Mouse (Mus musculus): Measurements from ENCODE around the gene Numbl.

Numbl gene

GRCm38 (mm10) chr7:27255721-27256120 lies 2.5 kb upstream of the Numbl start:
- peak; percentile 24 for DNase-seq (ENCODE audit: low spot score)

- DNase-seq (ENCODE audit: low spot score), result peak; percentile 56
These were observed 984 bp upstream of the Numbl start for GRCm38 (mm10) chr7:27257046-27257851.

- peak; percentile 43 for DNase-seq (ENCODE audit: low spot score)
These were observed 405 bp upstream of the Numbl start for GRCm38 (mm10) chr7:27257852-27258204.

DNA sequence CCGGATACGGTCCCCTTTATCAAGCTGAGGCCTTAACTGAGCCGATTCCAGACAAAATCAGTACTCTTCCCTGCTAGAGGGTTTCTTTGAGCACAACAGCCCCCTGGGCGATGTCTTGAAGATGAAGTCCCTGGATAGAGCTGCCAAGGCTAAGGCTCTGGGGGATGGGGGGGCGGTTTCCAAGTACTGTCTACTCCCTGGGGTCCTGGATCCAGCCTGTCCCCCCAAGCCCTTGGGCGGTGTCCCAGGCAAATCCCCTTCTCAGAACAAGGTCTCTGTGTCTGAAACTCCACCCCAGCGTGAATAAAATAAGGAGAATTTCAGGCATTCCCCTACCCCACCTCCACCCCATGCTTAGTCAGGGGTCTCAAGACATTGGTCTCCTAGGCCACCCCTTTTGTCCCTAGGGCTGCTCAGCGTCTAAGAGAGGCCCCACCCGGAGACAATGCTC lies 1.1 kb downstream of the Numbl start:
- DNase-seq (ENCODE audit: low spot score), result peak; percentile 56

GRCm38 (mm10) chr7:27259771-27260170 lies 1.5 kb downstream of the Numbl start:
- no peak for DNase-seq (ENCODE audit: low spot score)

DNA sequence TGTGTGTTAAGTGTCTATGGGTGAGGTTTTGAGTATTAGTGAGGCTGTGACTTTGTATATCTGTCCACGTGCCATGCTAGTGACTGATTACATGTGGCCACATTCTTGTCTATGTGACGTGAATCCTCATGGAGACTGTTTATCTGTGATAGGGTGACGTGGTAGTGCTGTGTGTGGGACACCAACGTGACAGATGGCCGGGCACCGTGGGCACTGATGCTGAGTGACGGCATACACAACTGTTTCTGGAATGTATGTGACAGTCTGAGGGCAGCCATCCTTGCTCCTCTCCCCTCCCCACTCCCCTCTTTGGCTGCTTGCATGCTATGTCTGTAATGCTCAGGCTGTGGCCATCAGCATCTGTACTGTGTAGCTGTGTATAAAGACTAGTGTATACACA lies 2.6 kb downstream of the Numbl start:
- DNase-seq (ENCODE audit: low spot score), result no peak

DNA sequence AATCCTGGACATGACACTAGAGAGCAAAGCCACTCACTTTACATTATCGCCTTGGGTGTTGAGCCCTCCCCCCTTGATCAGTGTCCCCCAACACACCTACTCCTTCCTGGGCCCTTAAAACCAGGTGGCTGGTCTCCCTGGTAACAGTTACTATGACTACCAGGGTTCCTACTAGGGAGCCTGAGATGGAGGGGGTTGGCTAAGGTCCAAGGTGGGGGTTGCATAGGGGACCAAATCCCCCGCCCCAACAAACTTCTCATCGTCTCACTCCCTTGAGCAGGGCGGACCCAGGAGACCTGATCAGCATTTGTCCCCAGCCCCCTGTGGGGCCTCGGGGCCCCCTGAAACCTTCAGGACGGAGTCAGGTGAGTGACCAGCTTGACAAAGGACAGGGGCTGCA lies 3.7 kb downstream of the Numbl start:
- no peak for DNase-seq (ENCODE audit: low spot score)

DNA sequence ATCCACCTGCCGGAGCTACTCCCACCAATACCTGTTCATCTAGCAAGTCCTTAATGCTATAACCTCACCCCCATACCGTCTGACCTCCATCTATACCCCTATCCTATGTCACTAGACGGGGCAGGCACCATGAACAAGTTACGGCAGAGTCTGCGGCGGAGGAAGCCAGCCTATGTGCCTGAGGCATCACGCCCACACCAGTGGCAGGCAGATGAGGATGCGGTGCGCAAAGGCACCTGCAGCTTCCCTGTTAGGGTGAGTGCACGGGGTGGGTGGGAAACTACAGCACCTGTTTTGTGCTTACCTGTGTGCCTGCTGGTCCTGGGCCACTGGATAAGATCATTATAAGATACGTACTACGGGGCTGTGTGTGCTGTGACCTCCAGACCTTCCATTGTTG lies 6.5 kb downstream of the Numbl start:
- DNase-seq (ENCODE audit: low spot score), result no peak

GRCm38 (mm10) chr7:27266515-27267128 lies 8.4 kb downstream of the Numbl start:
- no peak for DNase-seq (ENCODE audit: low spot score)

GRCm38 (mm10) chr7:27271423-27271822 lies 13.2 kb downstream of the Numbl start:
- no peak for DNase-seq (ENCODE audit: low spot score)

DNA sequence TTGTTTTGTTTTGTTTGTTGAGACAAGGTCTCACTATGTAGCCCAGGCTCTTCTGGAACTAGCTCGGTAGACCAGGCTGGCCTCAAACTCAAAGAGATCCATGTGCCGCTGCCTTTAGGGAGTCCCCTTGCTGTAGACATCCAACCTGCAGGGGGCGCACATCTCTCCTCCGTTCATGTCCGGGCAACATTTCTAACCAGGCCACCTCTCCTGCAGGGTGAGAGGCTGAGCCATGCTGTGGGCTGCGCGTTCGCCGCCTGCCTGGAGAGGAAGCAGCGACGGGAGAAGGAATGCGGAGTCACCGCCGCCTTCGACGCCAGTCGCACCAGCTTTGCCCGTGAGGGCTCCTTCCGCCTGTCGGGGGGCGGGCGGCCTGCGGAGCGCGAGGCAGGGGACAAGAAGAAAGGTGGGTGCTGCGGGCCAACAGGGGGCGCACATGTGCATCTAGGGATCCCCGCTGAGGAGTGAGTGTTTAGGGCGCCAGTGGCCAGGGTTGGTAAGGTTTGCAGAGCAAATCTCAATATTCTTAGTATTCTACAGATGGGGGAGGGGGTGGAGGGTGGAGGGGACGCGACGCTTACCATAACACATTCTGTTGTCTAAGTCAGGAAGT lies 15.6 kb downstream of the Numbl start:
- peak; percentile 68 for DNase-seq (ENCODE audit: low spot score)

GRCm38 (mm10) chr7:27274916-27275315 lies 16.7 kb downstream of the Numbl start:
- DNase-seq (ENCODE audit: low spot score), result no peak

DNA sequence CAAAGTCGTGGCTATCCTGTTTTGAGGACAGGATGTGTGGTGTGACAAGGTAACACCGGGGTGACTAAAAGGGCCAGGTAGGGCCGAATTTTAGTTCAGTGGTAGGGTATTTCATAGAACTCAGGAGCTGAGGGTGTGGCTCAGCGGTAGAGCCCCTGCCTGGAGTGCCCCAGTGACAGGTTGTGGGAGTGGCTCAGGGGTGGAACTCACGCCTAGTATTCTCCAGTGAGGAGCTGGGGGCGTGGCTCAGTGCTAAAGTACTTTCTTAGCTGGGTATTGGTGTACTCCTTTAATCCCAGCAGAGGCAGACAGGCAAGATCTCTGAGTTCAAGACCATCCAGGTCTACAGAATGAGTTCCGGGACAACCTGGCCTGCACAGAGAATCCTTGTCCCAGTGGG lies 17.8 kb downstream of the Numbl start:
- DNase-seq (ENCODE audit: low spot score), result no peak

GRCm38 (mm10) chr7:27277191-27277590 lies 19.0 kb downstream of the Numbl start:
- DNase-seq (ENCODE audit: low spot score), result no peak

GRCm38 (mm10) chr7:27281717-27282116 lies 23.5 kb downstream of the Numbl start:
- no peak for DNase-seq (ENCODE audit: low spot score)

- DNase-seq (ENCODE audit: low spot score), result no peak
These were observed 24.0 kb downstream of the Numbl start for GRCm38 (mm10) chr7:27282225-27282624.

DNA sequence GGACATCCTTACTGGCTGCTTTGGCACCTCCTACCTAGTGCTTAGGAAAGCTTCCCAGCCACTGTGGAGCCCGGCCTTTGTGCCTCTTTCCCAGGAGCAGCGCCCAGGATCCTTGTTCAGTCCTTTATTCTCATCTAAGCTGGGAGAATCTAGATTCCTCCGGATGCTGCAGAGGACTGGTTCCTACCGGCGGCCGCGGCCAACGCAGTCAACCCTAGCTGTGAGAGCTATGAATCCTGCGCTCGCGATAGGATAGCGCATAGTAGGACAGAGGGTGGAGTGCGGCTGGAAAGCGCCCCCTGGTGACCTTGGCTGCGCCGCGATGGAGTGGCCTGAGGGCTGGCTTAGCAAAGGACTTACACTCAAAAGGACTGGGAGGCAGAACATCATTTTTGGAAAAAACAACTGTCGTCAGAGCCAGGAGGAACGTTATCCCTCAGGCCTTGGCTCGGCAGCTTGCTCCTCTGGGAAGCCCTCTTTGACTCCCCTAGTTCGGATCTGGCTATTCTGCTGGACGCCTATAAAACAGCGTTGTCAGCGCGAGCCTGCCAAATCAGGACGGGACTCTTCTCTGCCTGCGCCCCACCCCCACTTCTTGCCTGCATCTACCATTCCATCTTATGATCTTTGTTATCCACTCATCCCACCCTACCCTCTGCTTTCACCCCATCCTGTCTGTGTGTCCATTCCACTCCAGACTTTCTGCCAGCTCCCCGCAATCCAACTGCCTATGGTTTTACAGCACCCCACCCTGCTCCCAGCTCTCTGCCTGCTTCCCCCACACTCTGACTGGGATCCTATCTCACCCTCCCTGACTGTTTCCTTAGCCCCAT lies 26.8 kb downstream of the Numbl start:
- DNase-seq (ENCODE audit: low spot score), result peak; percentile 65

DNA sequence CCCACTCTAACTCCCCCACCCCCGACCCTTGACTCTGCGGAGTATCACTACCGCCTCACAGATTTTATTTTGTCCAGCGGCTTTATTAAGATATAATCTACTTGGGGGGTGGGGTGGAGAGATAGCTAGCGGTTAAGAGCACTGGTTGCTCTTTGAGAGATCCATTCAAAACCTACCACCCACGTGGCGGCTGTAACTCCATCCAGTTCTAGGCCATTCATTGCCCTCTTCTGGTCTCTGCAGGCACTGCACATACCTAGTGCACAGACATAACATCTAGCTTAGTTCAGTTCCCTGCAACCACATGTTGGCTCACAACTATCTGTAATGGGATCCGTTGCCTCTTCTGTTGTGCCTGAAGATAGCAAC lies 27.4 kb downstream of the Numbl start:
- peak; percentile 91 for DNase-seq (ENCODE audit: low spot score)

- no peak for DNase-seq (ENCODE audit: low spot score)
These were observed 30.5 kb downstream of the Numbl start for GRCm38 (mm10) chr7:27288732-27289131.

DNA sequence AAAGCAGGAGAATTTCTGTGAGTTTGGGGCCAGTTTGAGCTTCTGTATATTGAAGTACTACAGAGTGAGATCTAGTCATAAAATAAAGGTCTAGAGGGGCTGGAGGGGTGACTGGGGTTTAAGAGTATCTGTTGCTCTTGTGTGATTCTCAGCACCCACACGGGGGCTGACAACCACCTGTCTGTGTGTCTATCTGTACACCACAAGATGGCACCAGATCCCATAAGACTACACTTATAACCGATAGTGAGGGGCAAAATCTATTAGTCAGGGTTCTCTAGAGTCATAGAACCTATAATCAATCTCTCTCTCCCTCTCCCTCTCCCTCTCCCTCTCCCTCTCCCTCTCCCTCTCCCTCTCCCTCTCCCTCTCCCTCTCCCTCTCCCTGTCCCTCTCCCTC lies 32.3 kb downstream of the Numbl start:
- DNase-seq (ENCODE audit: low spot score), result no peak

- no peak for DNase-seq (ENCODE audit: low spot score)
These were observed 33.7 kb downstream of the Numbl start for GRCm38 (mm10) chr7:27291795-27292466.

DNA sequence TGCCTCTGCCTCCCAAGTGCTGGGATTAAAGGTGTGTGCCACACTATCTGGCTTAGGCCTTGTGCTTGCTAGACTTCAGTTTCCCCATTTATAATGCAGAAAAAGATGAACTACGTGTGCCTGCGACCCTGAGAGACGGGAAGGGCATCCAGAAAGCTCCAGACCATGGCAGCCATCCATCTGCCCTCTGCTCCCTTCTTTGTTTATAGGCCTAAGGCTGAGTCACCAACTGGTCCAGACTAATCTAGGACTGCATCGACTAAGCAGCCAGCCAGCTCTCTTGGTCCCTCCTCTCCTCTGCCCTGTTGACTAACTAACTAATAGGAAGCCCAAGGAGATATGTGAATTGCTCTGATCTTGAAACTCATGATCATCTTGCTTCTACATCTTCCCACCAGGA lies 37.7 kb downstream of the Numbl start:
- DNase-seq (ENCODE audit: low spot score), result no peak
